13 mouse cellular contexts compared by ENCODE assay signal in genomic region chr3:51590207-51590892, GRCm38 (mm10). TPM values are rescaled to one million over a fixed set of nuclear protein-coding genes. Genes with fewer than 3 reads are reported as not detected.
DNase-seq lines count a peak whose midpoint lies in the region; ATAC-seq lines count a peak whose summit lies in the region.
"Had no signal": no experiment of that assay in that cellular context is flagged by ENCODE, and none has a peak within 500 bp of the region (broad histone marks: within the 10 kb centered on the region; RNA-seq: fewer than 3 reads in every experiment).

No protein-coding gene starts in this region.

- H3K27me3 ChIP-seq in kidney, embryonic 15.5 days, result no peaks in the 10 kb centered on the region
- no peaks in the 10 kb centered on the region for H3K27me3 ChIP-seq in embryonic facial prominence, embryonic 11.5 days (ENCODE audit: control insufficient read depth, insufficient read depth, low read length)
- 0 out of 2 replicates have a peak, but pooled peaks cover 4% of the 10 kb centered on the region for H3K27me3 ChIP-seq in hindbrain, embryonic 13.5 days
- no peaks in the 10 kb centered on the region for H3K27me3 ChIP-seq in neural tube, embryonic 12.5 days (replicated peaks)
- H3K27me3 ChIP-seq: limb, embryonic 12.5 days had no signal

- no peak overlapping the region for H3K4me3 ChIP-seq in kidney, embryonic 15.5 days (replicated peaks)
- no peak overlapping the region for H3K4me3 ChIP-seq in embryonic facial prominence, embryonic 11.5 days (ENCODE audit: low read depth, low read length)
- no peak overlapping the region for H3K4me3 ChIP-seq in hindbrain, embryonic 13.5 days
- no peak overlapping the region for H3K4me3 ChIP-seq in neural tube, embryonic 12.5 days
- H3K4me3 ChIP-seq: limb, embryonic 12.5 days; myocyte had no signal

- 47% methylated on average over 15 of the region's 15 CpGs for WGBS in kidney, embryonic 15.5 days
- 32% methylated on average over 15 of the region's 15 CpGs for WGBS in embryonic facial prominence, embryonic 11.5 days
- 27% methylated on average over 15 of the region's 15 CpGs for WGBS in hindbrain, embryonic 13.5 days
- 41% methylated on average over 15 of the region's 15 CpGs for WGBS in neural tube, embryonic 12.5 days

- H3K36me3 ChIP-seq in kidney, embryonic 15.5 days, result no peaks in the 10 kb centered on the region
- no peaks in the 10 kb centered on the region for H3K36me3 ChIP-seq in embryonic facial prominence, embryonic 11.5 days (replicated peaks; ENCODE audit: control insufficient read depth, insufficient read depth, low read depth, low read length)
- no peaks in the 10 kb centered on the region for H3K36me3 ChIP-seq in hindbrain, embryonic 13.5 days
- no peaks in the 10 kb centered on the region for H3K36me3 ChIP-seq in neural tube, embryonic 12.5 days
- H3K36me3 ChIP-seq: limb, embryonic 12.5 days had no signal

- no peak overlapping the region for H3K27ac ChIP-seq in kidney, embryonic 15.5 days
- H3K27ac ChIP-seq in embryonic facial prominence, embryonic 11.5 days (replicated peaks; ENCODE audit: low read depth, low read length), result no peak overlapping the region
- H3K27ac ChIP-seq in hindbrain, embryonic 13.5 days, result peak overlapping the region; percentile 41
- H3K27ac ChIP-seq in neural tube, embryonic 12.5 days, result no peak overlapping the region
- H3K27ac ChIP-seq: limb, embryonic 12.5 days had no signal

- no peak overlapping the region for H3K9ac ChIP-seq in kidney, embryonic 15.5 days
- no peak overlapping the region for H3K9ac ChIP-seq in embryonic facial prominence, embryonic 11.5 days (replicated peaks; ENCODE audit: low read length)
- no peak overlapping the region for H3K9ac ChIP-seq in hindbrain, embryonic 13.5 days
- H3K9ac ChIP-seq in neural tube, embryonic 12.5 days, result no peak overlapping the region
- H3K9ac ChIP-seq: limb, embryonic 12.5 days; lung, embryonic 14.5 days had no signal

- H3K4me1 ChIP-seq in kidney, embryonic 15.5 days, result 0 out of 2 replicates have a peak, but pooled peaks cover 5% of the 10 kb centered on the region
- no peaks in the 10 kb centered on the region for H3K4me1 ChIP-seq in embryonic facial prominence, embryonic 11.5 days (ENCODE audit: control insufficient read depth, insufficient read depth, low read length)
- peaks cover 13% of the 10 kb centered on the region for H3K4me1 ChIP-seq in hindbrain, embryonic 13.5 days (replicated peaks)
- H3K4me1 ChIP-seq in neural tube, embryonic 12.5 days, result no peaks in the 10 kb centered on the region
- H3K4me1 ChIP-seq: limb, embryonic 12.5 days had no signal

- ATAC-seq in kidney, embryonic 15.5 days (replicated peaks; ENCODE audit: low FRiP score), result peak; percentile 40; the same call in 1 of the 2 replicates
- 0 out of 2 replicates have a peak, but pooled peaks have one; percentile 44 for ATAC-seq in embryonic facial prominence, embryonic 11.5 days (replicated peaks; ENCODE audit: insufficient number of reproducible peaks, low FRiP score, low TSS enrichment, low read depth)
- peak; percentile 90 for ATAC-seq in hindbrain, embryonic 13.5 days (ENCODE audit: low FRiP score)
- peak; percentile 91 for ATAC-seq in neural tube, embryonic 12.5 days (ENCODE audit: low FRiP score, low read depth)
- ATAC-seq in activated CD4-positive, CD25-positive, alpha-beta regulatory T cell, adult 4 months, result no peak

- no peaks in the 10 kb centered on the region for H3K9me3 ChIP-seq in kidney, embryonic 15.5 days (replicated peaks)
- H3K9me3 ChIP-seq in embryonic facial prominence, embryonic 11.5 days (replicated peaks; ENCODE audit: control insufficient read depth, low read length), result no peaks in the 10 kb centered on the region
- no peaks in the 10 kb centered on the region for H3K9me3 ChIP-seq in hindbrain, embryonic 13.5 days
- H3K9me3 ChIP-seq in neural tube, embryonic 12.5 days, result no peaks in the 10 kb centered on the region
- H3K9me3 ChIP-seq: limb, embryonic 12.5 days had no signal

- no peak overlapping the region for H3K4me2 ChIP-seq in kidney, embryonic 15.5 days
- no peak overlapping the region for H3K4me2 ChIP-seq in embryonic facial prominence, embryonic 11.5 days (ENCODE audit: low read depth, low read length)
- peak overlapping the region; percentile 20; the same call in 1 of the 2 replicates for H3K4me2 ChIP-seq in hindbrain, embryonic 13.5 days
- H3K4me2 ChIP-seq in neural tube, embryonic 12.5 days (replicated peaks), result 0 out of 2 replicates have a peak overlapping the region, but pooled peaks have one; percentile 4
- H3K4me2 ChIP-seq: limb, embryonic 12.5 days; lung, embryonic 14.5 days had no signal

- DNase-seq in kidney, adult 18-20 months, result no peak
- peak; percentile 58 for DNase-seq in embryonic facial prominence, embryonic 11.5 days (ENCODE audit: low spot score)
- DNase-seq in heart, adult 18-20 months, result no peak
- no peak for DNase-seq in layer of hippocampus, adult 8-10 months (ENCODE audit: low spot score in 2 of 2)
- DNase-seq: cerebellum, adult 9-10 months; lung, embryonic 14.5 days; thymus, adult 18-20 months had no signal

RNA-seq across cellular contexts. Expression of gene Setd7, which starts 29.7 kb away (rescaled TPM):
- 3.0 and 4.6 TPM in 2 replicates for polyA plus RNA-seq in kidney, embryonic 15.5 days (2015; fragmentation: Nextera tagmentation; extraction: Ambion mirVana)
- 4.9 and 5.0 TPM in 2 replicates for polyA plus RNA-seq in embryonic facial prominence, embryonic 11.5 days (2014; fragmentation: Nextera tagmentation; extraction: Ambion mirVana)
- polyA plus RNA-seq in hindbrain, embryonic 13.5 days (2015; fragmentation: Nextera tagmentation; extraction: Ambion mirVana), result 2.8 and 3.9 TPM in 2 replicates
- 3.7 and 4.2 TPM in 2 replicates for polyA plus RNA-seq in neural tube, embryonic 12.5 days (2016; fragmentation: Nextera tagmentation; extraction: Ambion mirVana)
- 10 to 100 TPM; 46.0 to 53.0 TPM for total RNA-seq in heart, adult 18-20 months (2021)
- total RNA-seq in layer of hippocampus, adult 8-10 months (2022), result 100 to 1,000 TPM; 108 to 152 (median 132) TPM
- 10 to 100 TPM in 1 of 2 experiments, 1 to 10 TPM in 1; 6.3 to 10.5 TPM for polyA plus RNA-seq in activated CD4-positive, CD25-positive, alpha-beta regulatory T cell, adult 4 months (2017; shearing (Covaris generic))

Comparison
In these comparisons a context has a peak if more than half of its experiments do, and no peak if none do; other contexts are left out.
1. H3K4me2 ChIP-seq: peak in hindbrain, embryonic 13.5 days (single experiment) and neural tube, embryonic 12.5 days (single experiment); none in kidney, embryonic 15.5 days (single experiment) and embryonic facial prominence, embryonic 11.5 days (single experiment).